Mouse (Mus musculus) liver, embryonic 14.5 days (tissue): ENCODE results near the gene Trim2. TPM values are rescaled to one million over a fixed set of nuclear protein-coding genes. Genes with fewer than 3 reads are reported as not detected.

Experiments used
- ATAC-seq: fragments of 200-750 bp; cut with Nextera tagmentation; 2 replicates; pipeline ENCODE4 v1.8.0; 2017; ENCODE audit warnings: moderate number of reproducible peaks, mild to moderate bottlenecking, moderate library complexity; ENCODE audit not compliant: insufficient read depth
- DNase-seq, 3 experiments: peaks; one replicate each; pipeline ENCODE4 v3.0.0-alpha.2; 2012 to 2013; ENCODE audit warnings: low read depth in 3 of 3, low spot score in 3 of 3
- H3K27ac ChIP-seq: fragments of 300-500 bp; sonication (generic); 2 replicates; pipeline ENCODE4 v1.5.1; 2014; ENCODE audit warnings: moderate library complexity, mild to moderate bottlenecking, control low read depth, inconsistent platforms
- H3K27me3 ChIP-seq: fragments of 300-500 bp; sonication (generic); 2 replicates; pipeline ENCODE4 v1.6.1; 2014; ENCODE audit warnings: mild to moderate bottlenecking, low read length, moderate library complexity; ENCODE audit not compliant: control insufficient read depth, insufficient read depth
- H3K36me3 ChIP-seq: fragments of 300-500 bp; sonication (generic); replicated peaks from 2 replicates; pipeline ENCODE4 v1.6.1; 2014; ENCODE audit warnings: low read depth; ENCODE audit not compliant: control insufficient read depth, insufficient read depth
- H3K4me1 ChIP-seq, 2 experiments: fragments of 200-500 bp in 1 of 2; fragments of 300-500 bp in 1 of 2; sonication (generic) in 1 of 2; replicated peaks; 2 replicates each; pipeline ENCODE4 v1.6.1; 2012 to 2014; ENCODE audit warnings: antibody characterized with exemption in 1 of 2, inconsistent platforms in 1 of 2, low read length in 1 of 2; ENCODE audit not compliant: control insufficient read depth in 2 of 2, insufficient read depth in 2 of 2
- H3K4me2 ChIP-seq: fragments of 300-500 bp; sonication (generic); 2 replicates; pipeline ENCODE4 v1.6.1; 2014; ENCODE audit warnings: low read depth, mild to moderate bottlenecking, control low read depth, moderate library complexity
- H3K4me3 ChIP-seq, 2 experiments: fragments of 200-500 bp in 1 of 2; fragments of 300-500 bp in 1 of 2; sonication (generic) in 1 of 2; 2 replicates each; pipeline ENCODE4 v1.5.1; 2012 to 2014; ENCODE audit warnings: low read depth in 2 of 2, low read length in 2 of 2, mild to moderate bottlenecking in 2 of 2, control low read depth in 1 of 2, inconsistent platforms in 1 of 2, moderate library complexity in 1 of 2; ENCODE audit not compliant: insufficient read depth in 1 of 2
- H3K9ac ChIP-seq: fragments of 300-500 bp; sonication (generic); replicated peaks from 2 replicates; pipeline ENCODE4 v1.6.1; 2014; ENCODE audit warnings: mild to moderate bottlenecking, control low read depth, moderate library complexity
- H3K9me3 ChIP-seq: fragments of 300-500 bp; sonication (generic); 2 replicates; pipeline ENCODE4 v1.6.1; 2016; ENCODE audit warnings: low read length, mixed read lengths; ENCODE audit not compliant: control insufficient read depth
- CTCF ChIP-seq: IDR thresholded peaks from 2 replicates; pipeline ENCODE4 v1.5.1; 2016; ENCODE audit warnings: antibody characterized with exemption, low read depth, control low read depth
- EP300 ChIP-seq: IDR thresholded peaks from 2 replicates; pipeline ENCODE4 v1.6.1; 2016; ENCODE audit warnings: antibody characterized with exemption, low read depth
- WGBS: fragments of 180-500 bp; shearing (Covaris S2); extraction: QIAGEN DNeasy Blood & Tissue Kit; methylation state at CpG from one replicate; pipeline ENCODE4 v1.1.7; 2014; ENCODE audit not compliant: insufficient replicate concordance; 5-methylcytosine and 5-hydroxymethylcytosine counted together
- polyA plus RNA-seq, 2 experiments: library from polyadenylated mRNA; depleted of rRNA in 1 of 2; stranded (reverse) in 1 of 2; unstranded in 1 of 2; fragments of >200 nt; fragmentation: Nextera tagmentation in 1 of 2; extraction: Ambion mirVana in 1 of 2; gene quantifications; 2 replicates each; pipeline versions ENCODE4 v1.2.1 to v1.2.3; 2012 to 2014

The Trim2 gene
- polyA plus RNA-seq, 2 experiments: 2.5 to 3.5 TPM

DNA sequence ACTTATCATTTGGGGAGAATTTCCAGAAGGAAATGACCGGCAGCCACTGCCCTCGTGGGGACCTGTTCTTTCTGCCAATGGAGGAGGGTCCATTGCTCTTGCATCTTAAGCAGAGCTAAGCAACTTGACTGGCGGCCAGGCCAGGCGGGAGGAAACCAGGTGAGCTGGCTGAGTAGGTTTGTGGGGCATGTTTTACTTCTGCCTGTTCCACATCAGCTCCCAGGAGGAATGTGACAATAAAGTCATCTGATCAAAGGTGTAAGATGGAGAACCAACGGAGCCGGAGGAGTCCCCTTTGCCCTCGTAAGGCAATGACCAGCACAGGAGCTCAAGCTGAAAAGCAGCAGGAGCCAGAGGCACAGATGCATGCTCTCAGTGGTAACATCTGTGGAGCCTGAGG, 35.1 kb upstream of the Trim2 start:
- H3K36me3 ChIP-seq: no peaks in the 10 kb centered on the region
- H3K4me1 ChIP-seq: peaks cover 0 to 8% of the 10 kb centered on the region in 2 experiments; a peak in 2 of 4 replicates
- H3K4me3 ChIP-seq: no peak overlapping the region
- TF ChIP-seq CTCF (no peak), EP300 (no peak)
- WGBS: 75% methylated on average over 7 of the region's 7 CpGs
- H3K27me3 ChIP-seq: peaks cover 11% of the 10 kb centered on the region
- ATAC-seq (no peak), DNase-seq (no peak)
- H3K4me2 ChIP-seq: no peak overlapping the region
- H3K9ac ChIP-seq: no peak overlapping the region
- H3K9me3 ChIP-seq: no peaks in the 10 kb centered on the region
- H3K27ac ChIP-seq: no peak overlapping the region

GRCm38 (mm10) chr3:84337585-84337984, 30.9 kb upstream of the Trim2 start:
- peaks cover 0 to 2% of the 10 kb centered on the region in 2 experiments; a peak in 1 of 4 replicates for H3K4me1 ChIP-seq
- H3K36me3 ChIP-seq: no peaks in the 10 kb centered on the region
- no peak overlapping the region for H3K27ac ChIP-seq
- no peaks in the 10 kb centered on the region for H3K9me3 ChIP-seq
- peak overlapping the region; percentile 30 for H3K4me2 ChIP-seq
- H3K4me3 ChIP-seq: 0 out of 4 replicates have a peak overlapping the region, but pooled peaks of 1 of the 2 experiments have one; percentile 22
- WGBS: 14% methylated on average over 10 of the region's 11 CpGs
- no peak for TF ChIP-seq CTCF
- TF ChIP-seq EP300: no peak
- H3K27me3 ChIP-seq: no peaks in the 10 kb centered on the region
- DNase-seq (no peak), ATAC-seq (no peak)
- no peak overlapping the region for H3K9ac ChIP-seq

- Histone ChIP-seq H3K4me1 (peaks cover 0 to 2% of the 10 kb centered on the region in 2 experiments; a peak in 1 of 4 replicates), H3K9ac (no peak overlapping the region), H3K9me3 (no peaks in the 10 kb centered on the region), H3K27me3 (no peaks in the 10 kb centered on the region), H3K4me3 (no peak overlapping the region), H3K4me2 (no peak overlapping the region), H3K36me3 (no peaks in the 10 kb centered on the region), H3K27ac (no peak overlapping the region)
- 76% methylated on average over 12 of the region's 12 CpGs for WGBS
- ATAC-seq: no peak
- no peak for DNase-seq
- TF ChIP-seq CTCF: no peak
- TF ChIP-seq EP300: no peak
These were observed 29.7 kb upstream of the Trim2 start for GRCm38 (mm10) chr3:84336342-84336741.

- no peaks in the 10 kb centered on the region for H3K9me3 ChIP-seq
- TF ChIP-seq CTCF: no peak
- no peak for TF ChIP-seq EP300
- no peak overlapping the region for H3K4me3 ChIP-seq
- H3K27ac ChIP-seq: no peak overlapping the region
- DNase-seq (no peak), ATAC-seq (no peak)
- H3K9ac ChIP-seq: no peak overlapping the region
- 52% methylated on average over 8 of the region's 8 CpGs for WGBS
- H3K4me2 ChIP-seq: no peak overlapping the region
- peaks cover 0 to 2% of the 10 kb centered on the region in 2 experiments; a peak in 1 of 4 replicates for H3K4me1 ChIP-seq
- no peaks in the 10 kb centered on the region for H3K36me3 ChIP-seq
- no peaks in the 10 kb centered on the region for H3K27me3 ChIP-seq
These were observed 28.9 kb upstream of the Trim2 start for GRCm38 (mm10) chr3:84335421-84336073.

DNA sequence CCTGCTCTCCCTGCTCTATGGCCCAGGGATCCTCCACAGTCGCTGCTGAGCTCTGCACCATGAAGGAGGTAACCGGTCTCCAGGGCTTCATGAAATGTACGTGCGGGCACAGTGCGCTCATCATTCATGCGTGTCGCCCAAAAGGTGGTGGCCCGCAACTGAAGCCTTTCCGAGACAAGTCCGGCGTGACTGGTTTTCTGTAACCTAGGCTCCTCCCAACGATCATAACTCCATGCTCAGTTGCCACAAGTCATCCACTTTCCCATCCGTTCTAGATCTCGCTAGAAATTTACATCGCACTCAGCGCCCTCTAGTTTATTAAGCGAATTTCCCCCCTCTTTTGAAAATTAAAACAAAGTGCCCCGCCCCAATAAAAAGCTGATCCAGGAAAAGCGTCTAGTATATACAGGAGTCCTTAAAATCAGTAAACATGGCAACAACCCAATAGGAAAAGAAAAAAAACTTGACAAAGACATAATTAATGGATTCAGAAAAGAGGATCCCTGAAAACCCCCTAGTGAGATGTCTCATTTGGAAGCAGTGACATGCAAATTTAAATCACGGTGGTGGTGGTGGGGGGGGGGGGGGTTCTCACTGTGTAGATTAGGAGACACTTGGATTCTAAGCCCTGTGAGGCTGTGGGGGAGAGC, 28.2 kb upstream of the Trim2 start:
- Histone ChIP-seq H3K9me3 (no peaks in the 10 kb centered on the region), H3K9ac (no peak overlapping the region), H3K27ac (no peak overlapping the region), H3K4me2 (no peak overlapping the region), H3K4me1 (peaks cover 0 to 2% of the 10 kb centered on the region in 2 experiments; a peak in 1 of 4 replicates), H3K4me3 (no peak overlapping the region), H3K36me3 (no peaks in the 10 kb centered on the region), H3K27me3 (no peaks in the 10 kb centered on the region)
- DNase-seq (no peak), ATAC-seq (no peak)
- WGBS: 28% methylated on average over 20 of the region's 20 CpGs
- TF ChIP-seq CTCF (no peak), EP300 (no peak)
